9 mouse cellular contexts compared by ENCODE assay signal in genomic region chr10:61175442-61176204, GRCm38 (mm10). TPM values are rescaled to one million over a fixed set of nuclear protein-coding genes. Genes with fewer than 3 reads are reported as not detected.
DNase-seq lines count a peak whose midpoint lies in the region; ATAC-seq and TF ChIP-seq lines count a peak whose summit lies in the region.
"Had no signal": no experiment of that assay in that cellular context is flagged by ENCODE, and none has a peak within 500 bp of the region (broad histone marks: within the 10 kb centered on the region; RNA-seq: fewer than 3 reads in every experiment).

No protein-coding gene starts in this region.

- H3K4me1 ChIP-seq in hindbrain, embryonic 10.5 days (replicated peaks): peaks cover 15% of the 10 kb centered on the region
- H3K4me1 ChIP-seq in limb, embryonic 14.5 days (ENCODE audit: control insufficient read depth, insufficient read depth, low read length): no peaks in the 10 kb centered on the region
- peaks cover 5% of the 10 kb centered on the region for H3K4me1 ChIP-seq in neural tube, embryonic 13.5 days (replicated peaks)

- no peak overlapping the region; the same call in 1 of the 2 replicates for H3K4me2 ChIP-seq in limb, embryonic 14.5 days (replicated peaks; ENCODE audit: low read depth, low read length, severe bottlenecking)
- peak overlapping the region; percentile 27 for H3K4me2 ChIP-seq in neural tube, embryonic 13.5 days

- ATAC-seq in limb, embryonic 14.5 days (ENCODE audit: low FRiP score, low read depth): no peak
- no peak for ATAC-seq in neural tube, embryonic 13.5 days (ENCODE audit: low read depth)

- no peak overlapping the region for H3K27ac ChIP-seq in hindbrain, embryonic 10.5 days
- H3K27ac ChIP-seq in limb, embryonic 14.5 days (replicated peaks; ENCODE audit: low read depth, low read length): no peak overlapping the region
- no peak overlapping the region for H3K27ac ChIP-seq in neural tube, embryonic 13.5 days (replicated peaks)

- H3K4me3 ChIP-seq in hindbrain, embryonic 10.5 days: peak overlapping the region; percentile 30
- H3K4me3 ChIP-seq in limb, embryonic 14.5 days (replicated peaks; ENCODE audit: low read length): no peak overlapping the region
- no peak overlapping the region for H3K4me3 ChIP-seq in neural tube, embryonic 13.5 days

- H3K27me3 ChIP-seq in hindbrain, embryonic 10.5 days (ENCODE audit: insufficient read depth, poor library complexity, severe bottlenecking): peaks cover 32% of the 10 kb centered on the region
- peaks cover 3% of the 10 kb centered on the region; the same call in 1 of the 2 replicates for H3K27me3 ChIP-seq in limb, embryonic 14.5 days (ENCODE audit: control insufficient read depth, insufficient read depth, low read length)
- peaks cover 13% of the 10 kb centered on the region for H3K27me3 ChIP-seq in neural tube, embryonic 13.5 days

- H3K9me3 ChIP-seq in hindbrain, embryonic 10.5 days: no peaks in the 10 kb centered on the region
- H3K9me3 ChIP-seq in limb, embryonic 14.5 days (ENCODE audit: control insufficient read depth, low read length): no peaks in the 10 kb centered on the region
- no peaks in the 10 kb centered on the region for H3K9me3 ChIP-seq in neural tube, embryonic 13.5 days

- TF ChIP-seq POLR2A in limb, embryonic 14.5 days (IDR thresholded peaks at IDR 0.05; ENCODE audit: borderline replicate concordance, extremely low read depth, insufficient read depth, insufficient read length): no peak

- no peak overlapping the region for H3K9ac ChIP-seq in limb, embryonic 14.5 days (ENCODE audit: low read depth, low read length, severe bottlenecking)
- H3K9ac ChIP-seq in neural tube, embryonic 13.5 days: no peak overlapping the region

- intact Hi-C loops in heart, postnatal 25 days (cut with DNase I): no loop called here

- H3K36me3 ChIP-seq in hindbrain, embryonic 10.5 days: no peaks in the 10 kb centered on the region
- no peaks in the 10 kb centered on the region for H3K36me3 ChIP-seq in limb, embryonic 14.5 days (ENCODE audit: control insufficient read depth, insufficient read depth, low read length)
- H3K36me3 ChIP-seq in neural tube, embryonic 13.5 days: no peaks in the 10 kb centered on the region

- peak; percentile 93 for DNase-seq in heart, adult 11 months
- DNase-seq in heart, postnatal 25 days (ENCODE audit: low spot score): no peak
- peak; percentile 43 for DNase-seq in WW6 (ENCODE audit: low read depth, low spot score)
- peak; percentile 16 for DNase-seq in embryo, embryonic 11.5 days (ENCODE audit: low read depth, low spot score)
- DNase-seq in hindbrain, embryonic 10.5 days (ENCODE audit: low spot score): peak; percentile 56
- DNase-seq in limb, embryonic 14.5 days (ENCODE audit: low spot score): peak; percentile 7
- DNase-seq in urinary bladder, postnatal 25 days (ENCODE audit: low spot score): no peak

- WGBS in hindbrain, embryonic 10.5 days: 19% methylated on average over 24 of the region's 24 CpGs
- WGBS in limb, embryonic 14.5 days: 14% methylated on average over 24 of the region's 24 CpGs
- WGBS in neural tube, embryonic 13.5 days: 15% methylated on average over 24 of the region's 24 CpGs

RNA-seq across cellular contexts. Expression of gene Tbata, which starts 3.9 kb away (rescaled TPM):
- total RNA-seq in heart, postnatal 25 days (2021): not detected
- 0.16 and 0.25 TPM in 2 replicates for polyA plus RNA-seq in hindbrain, embryonic 10.5 days (2016; fragmentation: Nextera tagmentation; extraction: Ambion mirVana)
- 0.13 and 0.22 TPM in 2 replicates for polyA plus RNA-seq in limb, embryonic 14.5 days (2012; rRNA removed)
- polyA plus RNA-seq in limb, embryonic 14.5 days (2014; fragmentation: Nextera tagmentation; extraction: Ambion mirVana): 0.19 TPM in 1 of 2 replicates, not detected in the other
- 0.14 TPM in 1 of 2 replicates, not detected in the other for polyA plus RNA-seq in neural tube, embryonic 13.5 days (2015; fragmentation: Nextera tagmentation; extraction: Ambion mirVana)
- total RNA-seq: neutrophil, adult 5-6 weeks had no signal

RNA-seq across cellular contexts. Expression of gene Sgpl1, which starts 28.1 kb away (rescaled TPM):
- 10 to 100 TPM; 14.8 to 15.1 TPM for total RNA-seq in heart, postnatal 25 days (2021)
- polyA plus RNA-seq in hindbrain, embryonic 10.5 days (2016; fragmentation: Nextera tagmentation; extraction: Ambion mirVana): 64.8 and 73.0 TPM in 2 replicates
- polyA plus RNA-seq in limb, embryonic 14.5 days (2012; rRNA removed): 60.6 and 68.9 TPM in 2 replicates
- 81.0 and 94.1 TPM in 2 replicates for polyA plus RNA-seq in limb, embryonic 14.5 days (2014; fragmentation: Nextera tagmentation; extraction: Ambion mirVana)
- 65.5 and 66.5 TPM in 2 replicates for polyA plus RNA-seq in neural tube, embryonic 13.5 days (2015; fragmentation: Nextera tagmentation; extraction: Ambion mirVana)

Comparison
In these comparisons a context has a peak if more than half of its experiments do, and no peak if none do; other contexts are left out.
1. DNase-seq: peak in heart, adult 11 months (single experiment), WW6 (single experiment), embryo, embryonic 11.5 days (single experiment), hindbrain, embryonic 10.5 days (single experiment) and limb, embryonic 14.5 days (single experiment); none in heart, postnatal 25 days (single experiment) and urinary bladder, postnatal 25 days (single experiment).